Mouse (Mus musculus) right cerebral cortex, postnatal 25 days (tissue): ENCODE measurements around the gene Olfr6.
"Not testable (repeated sequence)": the region's sequence is repeated elsewhere in the genome, so short reads cannot be mapped to it uniquely, and the experiment has no call there.

Experiments used
- DNase-seq: peaks from one replicate; pipeline ENCODE4 v3.0.0; 2022

The Olfr6 gene

GRCm38 (mm10) chr7:106963837-106964236, at the start of gene Olfr6:
Olfr6 (minus strand) TSS chr7:106963937.
- no peak for DNase-seq

- DNase-seq: no peak
Observed at GRCm38 (mm10) chr7:107005972-107006371, 42.2 kb upstream of the Olfr6 start, which contains the start of gene Olfr2. Olfr2 (minus strand) TSS chr7:107006072.

- DNase-seq: no peak
Observed at GRCm38 (mm10) chr7:107004169-107004568, 40.4 kb upstream of the Olfr6 start.

- no peak for DNase-seq
Observed at GRCm38 (mm10) chr7:107000798-107001197, 37.1 kb upstream of the Olfr6 start.

GRCm38 (mm10) chr7:106985236-106985635, 21.5 kb upstream of the Olfr6 start:
- DNase-seq: no peak

GRCm38 (mm10) chr7:106975353-106975752, 11.6 kb upstream of the Olfr6 start, which contains the start of gene Olfr711:
Olfr711 (minus strand) TSS chr7:106975453.
- no peak for DNase-seq

- DNase-seq: not testable (repeated sequence)
Observed at GRCm38 (mm10) chr7:106967503-106967902, 3.8 kb upstream of the Olfr6 start.

GRCm38 (mm10) chr7:106948212-106948611, 15.5 kb downstream of the Olfr6 start, which contains the start of gene Olfr710:
Olfr710 (minus strand) TSS chr7:106948312.
- no peak for DNase-seq

- no peak for DNase-seq
Observed at GRCm38 (mm10) chr7:106932119-106932518, 31.6 kb downstream of the Olfr6 start, which contains the start of gene Olfr709-ps1. Olfr709-ps1 (minus strand) TSS chr7:106932219.

GRCm38 (mm10) chr7:106920961-106921360, 42.8 kb downstream of the Olfr6 start:
- not testable (repeated sequence) for DNase-seq

- DNase-seq: no peak
Observed at GRCm38 (mm10) chr7:106907676-106908075, 56.1 kb downstream of the Olfr6 start, which contains the start of gene Olfr1532-ps1. Olfr1532-ps1 (plus strand) TSS chr7:106908001.
